Mouse (Mus musculus) kidney, adult 2 months (tissue): ENCODE data around the gene Tfpi.

ENCODE experiments used
- CTCF ChIP-seq: fragments of 200-500 bp; conservative IDR thresholded peaks from 2 replicates; pipeline ENCODE4 v1.5.1; 2011; ENCODE audit warnings: low read depth, mild to moderate bottlenecking, control low read depth, low read length, moderate library complexity, mixed read lengths; ENCODE audit not compliant: insufficient read depth, insufficient read length
- POLR2A ChIP-seq: fragments of 200-500 bp; IDR thresholded peaks from one replicate; pipeline ENCODE4 v1.6.1; 2011; ENCODE audit warnings: low read depth, low read length, control low read depth

DNA sequence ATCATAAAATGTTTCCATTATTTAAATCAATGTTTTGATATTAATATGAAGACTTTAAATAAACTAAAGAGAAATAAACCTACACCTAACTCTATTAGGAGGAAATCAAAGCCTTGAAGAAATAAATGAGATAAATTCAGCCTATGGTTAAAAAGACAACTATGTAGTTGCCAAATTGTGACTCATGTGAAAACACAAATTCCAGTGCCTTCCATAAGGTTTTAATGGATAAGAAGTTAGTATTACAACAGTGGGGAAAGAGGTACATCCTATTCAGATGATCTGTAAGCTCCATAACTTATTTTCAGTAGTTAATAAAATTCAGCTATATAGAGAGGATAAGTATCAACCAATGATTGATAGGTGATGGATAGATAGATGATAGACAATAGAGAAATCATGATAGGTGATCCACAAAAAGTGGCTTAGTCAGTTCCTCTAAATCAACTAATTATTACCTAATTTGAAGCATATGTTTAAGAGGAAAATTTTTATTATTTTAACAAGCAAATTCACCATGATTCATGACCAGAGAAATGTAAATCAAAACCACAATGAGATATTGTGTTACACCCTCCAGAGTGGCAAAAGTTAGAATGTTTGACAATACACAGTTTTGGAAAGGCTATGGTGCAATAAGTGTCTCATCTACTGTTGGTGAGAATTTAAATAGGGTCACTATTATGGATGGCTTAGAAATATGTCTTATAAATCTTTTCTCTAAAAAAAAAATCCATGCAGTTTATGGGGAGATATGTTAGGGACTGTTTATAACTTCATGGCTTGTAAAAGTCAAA, 66.6 kb downstream of the Tfpi start:
- TF ChIP-seq CTCF (no peak), POLR2A (no peak)
